Mouse (Mus musculus) forebrain, embryonic 12.5 days (tissue): ENCODE measurements around the gene Isl2. TPM values are rescaled to one million over a fixed set of nuclear protein-coding genes. Genes with fewer than 3 reads are reported as not detected.

Source experiments
- ATAC-seq: fragments of 200-750 bp; cut with Nextera tagmentation; 2 replicates; pipeline ENCODE4 v1.8.0; 2017; ENCODE audit warnings: moderate TSS enrichment; ENCODE audit not compliant: low FRiP score
- H3K27ac ChIP-seq: fragments of 300-500 bp; sonication (generic); 2 replicates; pipeline ENCODE4 v1.5.1; 2016; ENCODE audit warnings: mild to moderate bottlenecking
- H3K27me3 ChIP-seq: fragments of 300-500 bp; sonication (generic); 2 replicates; pipeline ENCODE4 v1.6.1; 2016; ENCODE audit warnings: mild to moderate bottlenecking
- H3K36me3 ChIP-seq: fragments of 300-500 bp; sonication (generic); replicated peaks from 2 replicates; pipeline ENCODE4 v1.6.1; 2016; ENCODE audit warnings: mild to moderate bottlenecking
- H3K4me1 ChIP-seq: fragments of 300-500 bp; sonication (generic); 2 replicates; pipeline ENCODE4 v1.6.1; 2016
- H3K4me2 ChIP-seq: fragments of 300-500 bp; sonication (generic); 2 replicates; pipeline ENCODE4 v1.6.1; 2016; ENCODE audit warnings: mild to moderate bottlenecking, moderate library complexity
- H3K4me3 ChIP-seq: fragments of 300-500 bp; sonication (generic); replicated peaks from 2 replicates; pipeline ENCODE4 v1.5.1; 2016; ENCODE audit warnings: mild to moderate bottlenecking
- H3K9ac ChIP-seq: fragments of 300-500 bp; sonication (generic); 2 replicates; pipeline ENCODE4 v1.6.1; 2016; ENCODE audit warnings: mild to moderate bottlenecking
- H3K9me3 ChIP-seq: fragments of 300-500 bp; sonication (generic); 2 replicates; pipeline ENCODE4 v1.6.1; 2016
- WGBS: fragments of 180-500 bp; shearing (Covaris S2); methylation state at CpG from one replicate; pipeline ENCODE4 v1.1.7; 2016; 5-methylcytosine and 5-hydroxymethylcytosine counted together
- polyA plus RNA-seq: library from polyadenylated mRNA; unstranded; fragments of >200 nt; fragmentation: Nextera tagmentation; extraction: Ambion mirVana; gene quantifications from 2 replicates; pipeline ENCODE4 v1.2.1, GENCODE M21; 2016

Gene Isl2
- polyA plus RNA-seq, 1 experiment from 2014 or later, result 0.73 TPM

GRCm38 (mm10) chr9:55554986-55555385 lies 16.5 kb downstream of the Isl2 start:
- no peak for ATAC-seq

GRCm38 (mm10) chr9:55560960-55561359 lies 22.5 kb downstream of the Isl2 start:
- H3K36me3 ChIP-seq, result no peaks in the 10 kb centered on the region
- H3K9me3 ChIP-seq, result no peaks in the 10 kb centered on the region
- H3K27me3 ChIP-seq, result no peaks in the 10 kb centered on the region
- 90% methylated on average over 1 of the region's 1 CpGs for WGBS
- H3K4me1 ChIP-seq, result 0 out of 2 replicates have a peak, but pooled peaks cover 3% of the 10 kb centered on the region
- H3K27ac ChIP-seq, result no peak overlapping the region
- ATAC-seq, result no peak
- no peak overlapping the region for H3K9ac ChIP-seq
- H3K4me2 ChIP-seq, result no peak overlapping the region
- no peak overlapping the region for H3K4me3 ChIP-seq

More at GRCm38 (mm10) chr9:55554986-55555385, 16.5 kb downstream of the Isl2 start:
- 77% methylated on average over 1 of the region's 1 CpGs for WGBS
- H3K4me1 ChIP-seq, result no peaks in the 10 kb centered on the region
- H3K9ac ChIP-seq, result no peak overlapping the region
- H3K4me2 ChIP-seq, result no peak overlapping the region
- no peaks in the 10 kb centered on the region for H3K36me3 ChIP-seq
- H3K27me3 ChIP-seq, result peaks cover 15% of the 10 kb centered on the region
- H3K4me3 ChIP-seq, result no peak overlapping the region
- no peaks in the 10 kb centered on the region for H3K9me3 ChIP-seq
- no peak overlapping the region for H3K27ac ChIP-seq

- no peaks in the 10 kb centered on the region for H3K9me3 ChIP-seq
- H3K4me3 ChIP-seq, result no peak overlapping the region
- H3K4me2 ChIP-seq, result no peak overlapping the region
- H3K27me3 ChIP-seq, result no peaks in the 10 kb centered on the region
- no peak for ATAC-seq
- no peaks in the 10 kb centered on the region for H3K4me1 ChIP-seq
- 74% methylated on average over 5 of the region's 5 CpGs for WGBS
- H3K27ac ChIP-seq, result no peak overlapping the region
- H3K9ac ChIP-seq, result no peak overlapping the region
- no peaks in the 10 kb centered on the region for H3K36me3 ChIP-seq
Measured at GRCm38 (mm10) chr9:55568466-55569159, 30.1 kb downstream of the Isl2 start.

GRCm38 (mm10) chr9:55571071-55571470 lies 32.6 kb downstream of the Isl2 start:
- no peak overlapping the region for H3K4me2 ChIP-seq
- no peaks in the 10 kb centered on the region for H3K4me1 ChIP-seq
- no peak for ATAC-seq
- H3K9me3 ChIP-seq, result no peaks in the 10 kb centered on the region
- no peaks in the 10 kb centered on the region for H3K36me3 ChIP-seq
- 95% methylated on average over 1 of the region's 1 CpGs for whole genome bisulfite sequencing
- H3K27me3 ChIP-seq, result no peaks in the 10 kb centered on the region
- H3K27ac ChIP-seq, result no peak overlapping the region
- no peak overlapping the region for H3K4me3 ChIP-seq
- no peak overlapping the region for H3K9ac ChIP-seq

GRCm38 (mm10) chr9:55576571-55576970 lies 38.1 kb downstream of the Isl2 start:
- Histone ChIP-seq H3K9me3 (no peaks in the 10 kb centered on the region), H3K36me3 (no peaks in the 10 kb centered on the region), H3K9ac (no peak overlapping the region), H3K4me1 (no peaks in the 10 kb centered on the region), H3K4me3 (no peak overlapping the region), H3K4me2 (no peak overlapping the region), H3K27ac (no peak overlapping the region), H3K27me3 (no peaks in the 10 kb centered on the region)
- WGBS, result 89% methylated on average over 1 of the region's 1 CpGs
- ATAC-seq, result no peak

- no peak for ATAC-seq
- no peaks in the 10 kb centered on the region for H3K9me3 ChIP-seq
- no peak overlapping the region for H3K4me3 ChIP-seq
- no peak overlapping the region for H3K9ac ChIP-seq
- H3K4me2 ChIP-seq, result no peak overlapping the region
- no peak overlapping the region for H3K27ac ChIP-seq
- H3K36me3 ChIP-seq, result no peaks in the 10 kb centered on the region
- no peaks in the 10 kb centered on the region for H3K4me1 ChIP-seq
- no peaks in the 10 kb centered on the region for H3K27me3 ChIP-seq
- WGBS, result 32% methylated on average over 3 of the region's 3 CpGs
Measured at GRCm38 (mm10) chr9:55581414-55581813, 42.9 kb downstream of the Isl2 start.

DNA sequence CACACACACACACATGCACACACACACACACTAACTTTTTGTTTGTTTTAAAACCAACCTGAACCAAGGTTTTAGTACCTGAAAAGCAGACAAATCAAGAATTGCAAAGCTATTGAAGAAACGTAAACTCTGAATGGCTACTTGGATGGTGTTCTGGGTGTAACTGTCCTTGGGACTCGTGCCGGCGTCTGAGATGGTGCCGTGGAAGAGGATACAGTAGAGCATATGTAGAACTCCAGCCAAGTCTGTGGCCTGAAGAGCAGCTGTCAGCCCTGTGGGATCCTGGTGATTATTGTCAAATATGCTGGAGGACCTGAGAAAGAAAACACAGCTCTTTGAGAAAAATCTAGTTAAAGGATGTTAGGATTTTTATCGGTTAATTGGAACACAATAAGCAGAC lies 47.7 kb downstream of the Isl2 start:
- H3K27ac ChIP-seq, result no peak overlapping the region
- no peaks in the 10 kb centered on the region for H3K36me3 ChIP-seq
- H3K9ac ChIP-seq, result no peak overlapping the region
- H3K4me1 ChIP-seq, result no peaks in the 10 kb centered on the region
- no peak overlapping the region for H3K4me2 ChIP-seq
- H3K27me3 ChIP-seq, result no peaks in the 10 kb centered on the region
- H3K4me3 ChIP-seq, result no peak overlapping the region
- ATAC-seq, result no peak
- WGBS, result 94% methylated on average over 6 of the region's 6 CpGs
- H3K9me3 ChIP-seq, result no peaks in the 10 kb centered on the region

Other genes starting within 250 kb of the Isl2 start
- gene Nrg4, start 211.8 kb upstream of the Isl2 start, polyA plus RNA-seq, result 0.87 and 2.2 TPM in 2 replicates
- 0.73 and 0.74 TPM in 2 replicates for gene Tmem266, start 211.8 kb upstream of the Isl2 start, polyA plus RNA-seq
- 136 and 139 TPM in 2 replicates for gene Etfa, start 26.4 kb upstream of the Isl2 start, polyA plus RNA-seq